Mouse (Mus musculus) adipocyte (in vitro differentiated cells): ENCODE measurements around the gene H60b.
"Not testable (repeated sequence)": the region's sequence is repeated elsewhere in the genome, so short reads cannot be mapped to it uniquely, and the experiment has no call there.

Experiments
- DNase-seq: peaks from one replicate; pipeline ENCODE4 v3.0.0-alpha.2; 2016; ENCODE audit warnings: low spot score

H60b gene

DNA sequence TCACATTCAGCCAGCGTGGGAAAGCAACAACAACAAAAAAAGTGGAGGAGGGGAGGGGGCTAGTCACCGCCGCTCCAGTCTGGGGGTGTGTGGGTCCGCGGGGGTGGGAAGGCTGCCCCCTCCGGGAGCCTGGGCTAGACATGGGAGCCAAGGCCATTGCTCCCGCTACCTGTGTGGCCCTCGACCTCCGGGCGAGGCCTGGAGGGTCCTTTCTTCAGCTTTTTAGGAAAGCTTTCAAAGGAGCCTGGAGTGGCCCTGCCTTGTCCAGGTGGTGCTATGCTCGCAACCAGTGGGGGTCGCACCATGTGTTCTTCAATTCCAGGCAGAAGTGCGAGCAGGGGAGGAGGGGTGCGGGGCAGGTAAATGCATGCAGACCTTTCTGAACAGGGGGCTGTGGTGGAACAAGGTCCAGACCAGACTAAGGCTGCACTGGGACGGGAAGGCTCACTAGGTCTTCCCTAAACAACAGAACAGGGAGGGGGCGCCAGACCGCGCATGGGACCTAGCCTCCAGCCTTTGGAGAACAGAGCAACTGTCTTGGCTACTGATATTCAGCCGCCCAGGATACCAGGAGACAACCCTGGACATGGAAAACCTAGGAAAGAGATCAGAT is 116.2 kb downstream of the H60b start:
- DNase-seq, result no peak

DNA sequence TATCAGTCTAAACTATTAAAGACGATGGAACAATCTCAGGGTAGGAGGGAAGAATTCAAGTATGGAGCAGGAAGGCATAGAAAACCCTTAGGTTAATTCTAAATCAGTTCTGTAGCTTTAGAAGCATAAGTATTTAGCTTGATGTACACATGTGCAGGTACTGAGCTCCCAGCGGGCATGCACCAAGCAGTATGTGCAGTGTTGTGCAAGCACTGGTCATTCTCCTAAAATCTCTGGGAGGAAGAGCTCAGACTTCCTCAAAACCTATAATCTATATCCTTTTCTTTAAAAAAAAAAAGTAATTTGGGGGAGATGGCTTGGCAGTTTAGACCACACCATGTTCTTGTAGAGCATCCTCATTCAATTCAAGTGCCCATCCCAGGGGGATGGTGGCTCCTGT is 120.1 kb downstream of the H60b start:
- DNase-seq, result not testable (repeated sequence)

DNA sequence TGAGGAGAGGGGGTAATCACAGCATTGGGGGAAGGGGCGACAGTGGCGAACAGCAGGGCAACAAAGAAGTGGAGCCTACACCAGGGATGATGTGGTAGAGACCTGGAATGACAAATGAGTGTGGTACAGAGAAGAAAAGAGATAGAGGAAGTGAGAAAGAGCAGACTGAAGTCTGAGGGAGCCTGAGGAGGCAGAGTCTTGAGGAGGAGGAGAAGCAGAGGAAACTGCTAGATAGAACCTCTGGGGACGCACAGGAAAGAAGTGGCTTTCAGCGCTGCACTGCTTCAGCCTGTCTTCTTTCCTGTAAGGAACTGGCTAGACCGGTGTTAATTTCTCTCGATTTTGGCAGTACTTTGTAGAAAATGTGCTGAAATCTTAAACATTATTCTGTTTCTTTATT is 124.4 kb downstream of the H60b start:
- no peak for DNase-seq

DNA sequence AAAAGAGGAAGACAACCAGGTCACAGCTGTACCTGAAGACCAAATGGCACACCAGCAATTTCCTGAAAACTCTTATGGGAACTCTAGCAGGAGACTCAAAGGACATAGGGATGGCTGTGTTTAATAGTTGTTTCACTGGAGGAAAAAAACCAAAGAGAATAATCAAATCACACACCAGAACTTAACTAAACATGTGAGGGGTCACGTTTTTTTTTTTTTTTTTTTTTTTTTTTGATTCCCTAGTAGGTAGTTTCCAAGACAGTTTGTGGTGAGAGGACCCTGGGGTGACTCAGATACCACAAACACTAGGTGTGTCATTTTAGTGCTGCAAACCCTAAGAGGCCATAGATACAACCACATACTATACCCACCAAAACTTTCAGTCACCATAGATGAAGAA is 137.3 kb downstream of the H60b start:
- DNase-seq, result no peak

DNA sequence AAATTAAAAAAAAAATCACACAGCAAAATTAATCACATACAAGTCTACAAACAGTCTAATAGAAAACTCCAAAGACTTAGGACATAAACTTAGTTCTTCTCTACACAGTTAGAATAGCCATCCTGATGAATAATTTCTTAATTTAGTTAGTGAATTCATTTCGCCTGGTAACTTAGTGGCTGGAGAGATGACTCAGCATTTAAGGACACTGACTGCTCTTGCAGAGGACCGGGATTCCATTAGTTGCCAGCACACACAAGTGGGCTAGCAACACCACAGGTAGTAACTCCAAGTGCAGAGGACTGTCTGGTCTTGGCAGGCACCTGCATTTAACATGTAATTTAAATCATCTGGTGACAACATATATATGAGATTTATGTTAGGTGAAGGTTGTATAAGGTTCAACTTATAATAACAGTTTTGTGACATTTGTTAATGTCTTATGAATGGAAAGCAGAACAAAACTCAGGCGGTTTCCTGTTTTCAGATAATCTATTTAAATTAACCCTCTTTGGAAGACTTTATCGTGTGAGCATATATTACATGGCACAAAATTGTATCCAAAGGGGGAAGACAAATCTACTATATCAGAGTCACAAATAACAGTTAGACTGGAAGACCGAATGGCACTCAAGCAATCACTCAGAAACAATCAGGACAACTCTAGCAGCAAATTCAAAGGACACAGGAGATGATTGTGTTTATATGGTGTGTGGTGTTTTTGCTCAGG is 138.8 kb downstream of the H60b start:
- DNase-seq, result no peak

DNA sequence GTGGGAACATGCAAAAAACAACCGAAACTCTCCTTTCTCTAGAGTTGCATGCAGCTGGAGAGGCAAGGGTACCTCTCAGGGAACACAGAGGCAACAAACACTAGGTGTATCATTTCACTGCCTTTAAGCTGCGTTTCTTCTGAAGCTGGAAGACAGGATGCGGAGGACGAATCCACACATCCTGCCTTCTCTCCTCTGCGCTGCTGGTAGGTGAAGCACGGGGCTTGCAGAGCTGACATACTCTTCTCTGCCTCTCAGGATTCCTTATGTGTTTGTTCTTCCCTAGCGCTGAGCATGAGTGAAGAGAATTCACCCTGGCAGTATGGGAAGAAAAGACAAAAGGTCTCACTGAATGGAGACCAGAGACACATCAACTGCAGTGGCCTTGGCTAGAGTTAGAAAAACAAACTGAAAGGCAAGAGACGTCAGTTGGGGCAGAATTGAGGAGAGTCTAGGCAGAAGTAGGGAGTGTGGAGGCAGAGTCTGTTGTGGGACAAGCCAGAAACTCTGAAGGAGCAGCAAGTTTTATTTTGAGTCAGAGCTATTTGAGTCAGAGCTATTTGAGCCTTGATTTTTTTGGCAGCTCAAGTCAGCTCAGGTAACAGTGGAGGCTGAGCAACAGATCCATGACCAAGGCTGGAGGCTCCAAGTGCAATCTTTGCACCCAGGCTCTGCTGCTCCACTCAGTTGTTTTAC is 139.5 kb downstream of the H60b start:
- DNase-seq, result no peak

DNA sequence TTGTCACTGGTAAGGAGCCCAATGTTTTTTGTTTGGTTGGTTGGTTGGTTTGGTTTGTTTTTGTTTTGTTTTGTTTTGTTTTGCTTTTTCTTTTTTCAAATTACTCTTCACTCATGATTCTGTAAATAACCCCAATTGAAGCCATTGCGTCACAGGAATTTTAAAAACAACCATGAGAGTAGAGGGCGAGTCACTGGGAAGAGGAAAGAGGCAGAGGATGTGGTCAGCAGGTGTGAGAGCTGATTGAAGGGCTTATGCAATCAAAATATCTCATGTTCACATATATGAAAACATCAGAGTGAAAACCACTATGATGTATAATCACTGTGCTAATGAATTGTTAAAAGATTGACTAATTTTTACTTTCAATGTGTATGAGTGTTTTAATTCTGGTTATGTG is 140.9 kb downstream of the H60b start:
- no peak for DNase-seq

DNA sequence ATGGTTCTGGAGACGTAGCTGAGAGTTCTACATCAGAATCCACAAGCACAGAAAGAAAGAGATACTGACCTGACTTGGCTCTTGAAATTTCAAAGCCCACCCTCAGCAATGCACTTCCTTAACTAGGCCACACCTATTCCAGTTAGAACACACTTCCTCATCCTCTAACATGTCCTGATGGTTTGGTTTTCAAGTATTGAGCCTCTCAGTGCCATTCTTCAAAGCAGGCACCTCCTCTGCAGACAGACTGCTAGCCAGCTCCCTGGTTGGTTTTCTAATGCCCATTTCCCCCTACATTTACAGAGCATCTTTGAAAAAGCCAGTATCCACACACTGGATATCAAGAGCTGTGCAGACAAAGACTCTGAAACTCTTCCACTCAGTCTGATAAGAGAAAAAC is 143.3 kb downstream of the H60b start:
- DNase-seq, result no peak

DNA sequence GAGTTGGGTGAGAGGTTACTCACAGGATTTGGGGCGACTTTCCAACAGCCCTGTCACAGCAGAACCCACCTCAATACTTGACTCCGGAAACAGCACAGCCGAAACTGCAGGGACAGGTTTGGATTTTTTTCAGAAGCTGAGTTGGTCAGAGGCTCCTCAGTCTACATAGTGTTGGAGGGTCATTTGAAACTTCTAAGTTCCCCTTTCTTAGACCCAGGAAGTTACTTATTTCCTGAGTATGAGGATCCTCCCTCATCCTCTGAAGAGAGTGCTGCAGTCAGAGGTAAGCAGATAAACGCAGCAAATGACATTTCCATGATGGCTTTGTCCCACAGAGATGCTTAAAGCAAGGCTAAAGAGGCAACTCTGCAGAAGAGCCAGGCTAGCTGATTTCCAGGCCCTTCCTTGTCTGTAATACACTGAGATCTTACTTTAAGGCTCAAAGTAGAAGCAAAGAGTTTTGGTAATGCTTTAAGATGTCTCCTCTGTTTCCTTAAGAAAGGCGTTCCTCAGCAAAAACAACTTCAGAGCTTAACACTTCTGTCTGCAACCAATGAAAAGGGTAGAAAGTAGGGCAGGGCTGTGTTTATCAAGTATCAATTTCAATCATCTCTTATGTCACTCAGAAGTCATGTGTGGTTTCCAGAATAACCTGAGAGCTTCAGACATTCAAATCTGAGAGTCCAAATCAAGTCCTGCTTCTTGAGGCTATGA is 144.1 kb downstream of the H60b start:
- DNase-seq, result no peak

DNA sequence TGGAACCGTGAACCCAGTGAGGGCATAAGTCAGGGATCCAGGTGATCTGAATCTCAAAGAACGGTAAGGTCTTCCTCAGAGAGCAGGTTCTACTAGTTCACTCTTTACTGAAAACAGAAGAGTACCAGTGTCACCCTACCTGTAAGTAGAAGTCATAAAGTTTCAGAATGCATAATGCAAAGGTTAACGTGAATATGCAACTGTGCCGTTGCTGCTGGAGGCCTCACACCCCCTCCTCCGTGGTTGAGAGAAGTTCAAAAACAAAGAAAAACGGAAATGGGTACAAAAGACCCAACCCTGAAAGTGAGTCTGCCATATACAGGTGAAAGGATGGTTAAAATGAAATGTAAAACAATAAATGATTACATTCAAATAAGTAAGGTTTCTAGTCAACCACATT is 145.3 kb downstream of the H60b start:
- DNase-seq, result no peak

DNA sequence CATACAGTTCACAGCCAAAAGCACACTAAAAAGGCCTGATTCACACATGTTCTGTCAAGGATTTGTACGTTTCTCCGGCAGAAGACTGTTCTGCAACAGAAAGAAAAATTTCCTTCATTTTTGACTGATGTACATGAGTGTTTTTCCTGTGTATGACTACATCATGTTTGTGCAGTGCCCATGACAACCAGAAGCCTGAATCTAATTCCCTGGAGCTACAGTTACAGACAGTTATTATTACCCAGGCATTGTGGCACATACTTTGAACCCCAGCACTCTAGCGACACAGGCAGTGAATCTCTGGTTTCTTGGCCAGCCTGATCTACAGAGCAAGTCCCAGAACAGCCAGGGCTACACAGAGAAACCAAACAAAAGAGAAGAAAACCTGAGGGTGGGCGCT is 147.4 kb downstream of the H60b start:
- DNase-seq, result peak; percentile 29

DNA sequence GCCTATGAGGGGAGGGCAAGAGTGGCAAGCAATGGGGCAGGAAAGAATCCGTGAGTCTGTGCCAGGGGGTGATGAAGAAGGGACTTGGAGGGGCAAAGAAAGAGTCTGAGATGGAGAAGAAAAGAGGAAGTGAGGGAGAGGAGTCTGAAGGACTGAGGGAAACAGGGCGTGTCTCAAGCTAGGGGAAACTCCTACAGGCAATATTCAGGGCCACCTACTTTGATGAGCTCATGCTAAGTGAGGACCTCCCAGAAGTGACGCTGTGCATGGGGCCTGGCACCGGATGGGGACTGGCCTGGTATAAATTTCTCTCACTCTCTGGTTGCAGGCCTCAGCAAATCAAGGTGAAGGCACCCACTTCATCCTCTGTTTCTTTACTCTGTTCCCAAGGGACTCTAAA is 148.1 kb downstream of the H60b start:
- peak; percentile 88 for DNase-seq

DNA sequence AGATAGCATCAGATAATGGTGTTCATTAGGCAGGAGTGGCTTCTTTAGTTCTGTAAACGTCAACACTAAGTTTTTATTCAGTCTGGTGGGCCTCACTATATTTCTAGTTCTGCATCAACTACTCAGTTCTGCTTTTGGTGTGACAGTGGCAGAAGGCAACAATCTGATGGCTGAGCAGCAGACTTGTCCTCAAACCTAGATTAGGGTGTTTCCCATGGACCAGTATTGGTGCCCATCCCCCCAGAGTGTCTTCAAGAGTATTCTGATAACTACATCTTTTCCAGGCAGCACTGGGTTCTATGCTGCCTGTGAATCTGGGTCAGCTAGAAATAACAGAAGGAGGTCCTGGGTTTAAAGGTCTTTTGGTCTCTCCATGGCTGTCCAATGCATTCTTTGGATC is 149.8 kb downstream of the H60b start:
- DNase-seq, result no peak

DNA sequence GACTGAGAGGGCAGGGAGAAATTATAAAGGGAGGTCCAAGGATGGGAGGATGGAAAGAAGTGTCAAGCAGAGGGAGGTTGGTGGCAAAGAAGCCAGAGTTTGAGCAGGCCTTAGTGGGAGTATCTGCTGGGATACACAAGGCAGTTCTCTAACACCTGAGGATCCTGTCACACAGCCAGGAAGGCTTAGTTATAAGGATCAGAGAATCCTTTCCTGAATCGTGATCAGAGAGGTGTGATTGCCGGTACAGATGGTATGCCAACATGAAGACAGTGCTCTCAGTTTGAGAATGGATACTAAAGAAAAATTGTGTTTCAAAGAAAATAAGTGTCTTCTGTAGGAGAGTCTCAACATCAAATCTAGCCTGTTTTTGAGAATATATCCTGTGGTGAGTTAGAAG is 164.5 kb downstream of the H60b start:
- no peak for DNase-seq
